Mouse (Mus musculus) embryonic stem cell, embryonic (primary cell): ENCODE measurements around the gene D430041D05Rik.

Experiments
- CTCF ChIA-PET, 4 experiments: fragments of 300-600 bp in 2 of 4; fragments of 350-600 bp in 2 of 4; sonication (Branson Sonifier 250); formaldehyde crosslinking; loops; one replicate each; lab custom pipeline; 2022; ENCODE audit warnings: inconsistent platforms in 2 of 4; lab: Charles Lee
- POLR2A ChIA-PET, 4 experiments: fragments of 300-600 bp in 2 of 4; fragments of 350-600 bp in 2 of 4; sonication (Branson Sonifier 250); formaldehyde crosslinking; loops; one replicate each; lab custom pipeline; 2022; ENCODE audit warnings: antibody characterized with exemption in 4 of 4, inconsistent platforms in 1 of 4; lab: Charles Lee

The D430041D05Rik gene

GRCm38 (mm10) chr2:104372156-104372555, 38.7 kb downstream of the D430041D05Rik start:
- POLR2A ChIA-PET = interaction anchor here in 3 of 4 experiments (0.6 to 2.1 kb wide), 8 partner anchors 13 to 370 kb away, joined by 3 to 12 read pairs (median 4); partner anchors contain the start of genes A930018P22Rik (in 1 of the 3) and Depdc7 (in 1 of the 3)
- CTCF ChIA-PET = interaction anchor here in 3 of 4 experiments (0.7 kb wide), 3 partner anchors 14 to 224 kb away, joined by 4 to 5 read pairs (median 4); no protein-coding TSS in a partner anchor

DNA sequence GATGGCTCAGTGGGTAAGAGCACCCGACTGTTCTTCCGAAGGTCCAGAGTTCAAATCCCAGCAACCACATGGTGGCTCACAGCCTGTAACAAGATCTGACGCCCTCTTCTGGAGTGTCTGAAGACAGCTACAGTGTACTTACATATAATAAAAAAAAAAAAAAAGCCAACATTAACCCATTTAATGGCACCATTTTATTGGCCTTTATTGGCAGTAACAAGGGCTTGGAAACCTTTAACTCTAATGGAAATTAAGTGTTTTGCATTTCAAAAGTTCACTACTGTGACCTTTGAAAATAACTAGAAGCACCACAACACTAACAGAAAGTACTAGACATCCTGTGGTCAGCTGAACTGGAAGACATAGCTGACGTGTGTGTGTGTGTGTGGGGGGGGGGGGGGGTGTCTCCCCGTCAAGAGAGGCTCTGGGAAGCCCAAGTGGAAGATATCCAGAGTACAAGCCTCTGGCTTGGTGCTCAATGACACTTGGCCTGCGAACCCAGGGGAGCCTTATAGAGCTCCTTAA, 39.1 kb downstream of the D430041D05Rik start:
- POLR2A ChIA-PET = interaction anchor here (0.6 to 2.1 kb wide), 12 partner anchors 14 to 434 kb away, joined by 3 to 12 read pairs (median 3); partner anchors contain the start of genes A930018P22Rik (in 1 of the 4) and Depdc7 (in 1 of the 4)
- CTCF ChIA-PET = interaction anchor here (0.6 to 0.8 kb wide), 6 partner anchors 14 to 431 kb away, joined by 3 to 5 read pairs (median 4); no protein-coding TSS in a partner anchor

- CTCF ChIA-PET = interaction anchor here in 1 of 4 experiments (0.6 kb wide), 1 partner anchor 180 kb away, joined by 3 read pairs; no protein-coding TSS in a partner anchor
- POLR2A ChIA-PET = no interaction called here
These were observed 42.9 kb downstream of the D430041D05Rik start for GRCm38 (mm10) chr2:104367836-104368298.

DNA sequence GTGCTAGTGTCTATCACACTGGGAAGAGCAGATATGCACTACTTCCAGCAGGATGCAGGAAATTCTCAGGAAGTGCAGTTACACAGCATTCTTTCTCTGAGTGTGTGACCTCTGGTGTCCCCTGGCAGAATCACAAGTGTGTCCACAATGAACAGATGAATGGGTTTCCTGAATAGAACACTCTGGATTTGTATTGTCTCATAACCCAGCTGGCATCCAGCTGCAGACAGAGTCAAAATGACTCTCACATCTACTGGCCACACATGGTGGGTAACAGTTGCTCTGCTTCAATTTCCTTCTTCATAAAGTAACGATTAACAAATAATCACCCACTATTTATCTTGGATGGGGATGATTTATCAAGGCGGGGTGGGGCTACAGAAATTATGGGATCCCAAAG, 43.5 kb downstream of the D430041D05Rik start:
- ChIA-PET CTCF (no interaction called here), POLR2A (interaction anchor here in 1 of 4 experiments (0.6 kb wide), 1 partner anchor 191 kb away, joined by 3 read pairs; no protein-coding TSS in a partner anchor)

- ChIA-PET CTCF (no interaction called here), POLR2A (interaction anchor here in 1 of 4 experiments (0.7 kb wide), 1 partner anchor 37 kb away, joined by 3 read pairs; no protein-coding TSS in a partner anchor)
These were observed 51.5 kb downstream of the D430041D05Rik start for GRCm38 (mm10) chr2:104359305-104359704.

GRCm38 (mm10) chr2:104358881-104359280, 51.9 kb downstream of the D430041D05Rik start:
- CTCF ChIA-PET = no interaction called here
- POLR2A ChIA-PET = interaction anchor here in 1 of 4 experiments (0.7 kb wide), 1 partner anchor 37 kb away, joined by 3 read pairs; no protein-coding TSS in a partner anchor

DNA sequence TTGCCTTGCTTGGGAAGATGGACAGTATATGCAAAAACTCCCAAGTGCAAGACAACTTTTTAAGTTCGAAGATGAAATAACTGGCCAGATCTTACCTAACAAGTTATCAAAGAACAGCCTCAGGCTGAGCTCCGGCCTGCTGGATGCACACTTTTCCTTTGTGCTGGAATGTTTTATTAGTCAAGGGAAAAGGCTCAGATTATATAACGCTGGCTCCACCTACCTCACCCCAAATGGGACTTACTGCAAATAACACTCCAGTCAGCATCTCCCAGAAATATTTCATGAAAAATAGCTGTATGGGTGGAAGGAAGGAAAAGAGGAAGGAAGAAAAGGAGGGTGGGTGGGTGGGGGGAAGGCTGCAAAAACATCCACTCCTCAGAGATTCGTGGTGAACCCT, 54.3 kb downstream of the D430041D05Rik start:
- CTCF ChIA-PET = no interaction called here
- POLR2A ChIA-PET = no interaction called here

DNA sequence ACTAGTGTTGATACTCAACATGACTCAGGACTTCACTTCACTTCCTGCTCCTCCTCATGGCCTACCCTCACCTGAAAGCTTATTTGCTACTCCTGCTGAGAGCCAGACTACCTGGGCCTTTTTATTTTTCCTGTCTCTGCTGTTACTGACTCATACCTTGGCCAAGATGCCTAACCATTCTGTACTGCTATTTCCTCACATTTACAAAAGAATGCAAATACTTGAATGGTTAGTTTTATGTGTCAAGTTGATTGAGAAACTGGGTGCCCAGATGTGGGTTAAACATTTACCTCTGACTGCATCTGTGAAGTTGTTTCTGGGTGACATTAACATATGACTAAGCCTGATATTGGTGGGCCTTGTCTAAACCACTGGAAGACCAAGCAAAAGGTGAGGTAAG, 56.7 kb downstream of the D430041D05Rik start:
- POLR2A ChIA-PET = interaction anchor here in 1 of 4 experiments (1.2 kb wide), 1 partner anchor 45 kb away, joined by 3 read pairs; no protein-coding TSS in a partner anchor
- CTCF ChIA-PET = no interaction called here

DNA sequence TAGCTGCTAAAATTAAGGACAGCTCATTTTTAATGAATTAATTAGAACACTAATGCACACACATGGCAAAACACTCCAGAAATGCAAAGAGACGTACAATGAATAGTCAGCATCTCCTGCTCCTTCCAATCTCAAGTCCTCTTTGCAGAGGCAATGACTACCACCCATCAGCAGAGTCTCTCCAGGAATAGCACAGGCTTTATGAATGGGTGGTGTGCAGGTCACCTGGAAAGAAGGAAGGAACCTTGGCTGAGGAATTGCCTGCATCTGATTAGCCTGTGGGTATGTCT, 58.7 kb downstream of the D430041D05Rik start:
- ChIA-PET POLR2A (interaction anchor here in 1 of 4 experiments (0.7 kb wide), 1 partner anchor 10 kb away, joined by 3 read pairs; no protein-coding TSS in a partner anchor), CTCF (no interaction called here)

DNA sequence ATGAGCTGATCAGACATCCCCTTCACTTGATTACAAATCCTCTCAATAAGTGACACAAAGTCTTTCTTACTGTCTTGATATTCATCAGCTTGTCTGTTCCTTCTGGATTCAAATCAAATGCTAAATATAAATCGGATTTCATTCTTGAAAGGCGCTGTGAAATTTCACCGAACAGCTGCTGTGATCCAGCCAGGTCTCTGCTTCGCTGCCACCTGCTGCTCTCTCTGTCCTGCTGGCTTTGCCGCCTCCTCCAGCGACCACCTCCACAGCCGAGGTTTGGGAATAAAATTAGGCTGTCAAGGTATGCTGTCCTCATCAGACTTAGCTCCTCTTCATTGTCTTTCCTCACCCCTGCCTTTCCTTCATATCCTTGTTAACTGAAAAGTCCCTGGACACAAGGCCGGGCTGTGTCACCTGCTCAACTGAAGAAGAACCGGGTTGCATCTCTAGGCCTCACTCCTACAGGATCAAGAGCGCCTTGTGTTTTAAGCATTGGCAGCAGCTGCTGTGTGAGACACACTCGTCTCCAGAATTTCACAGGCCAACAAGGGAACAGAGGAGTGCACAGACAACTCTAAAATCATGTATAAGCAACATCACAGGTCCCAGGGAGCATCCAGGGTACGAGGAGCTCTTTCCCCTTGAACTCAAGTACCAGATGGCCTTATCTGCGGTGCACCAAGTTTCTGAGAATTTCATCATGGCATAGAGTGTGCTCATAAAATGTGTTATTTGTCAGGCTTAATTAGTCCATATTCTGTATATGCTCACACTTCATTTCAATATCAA, 59.2 kb downstream of the D430041D05Rik start:
- ChIA-PET CTCF (interaction anchor here in 1 of 4 experiments (0.6 kb wide), 1 partner anchor 66 kb away, joined by 9 read pairs; no protein-coding TSS in a partner anchor), POLR2A (no interaction called here)

GRCm38 (mm10) chr2:104337619-104338018, 73.2 kb downstream of the D430041D05Rik start:
- POLR2A ChIA-PET = interaction anchor here in 1 of 4 experiments (0.7 kb wide), 1 partner anchor 40 kb away, joined by 3 read pairs; no protein-coding TSS in a partner anchor
- CTCF ChIA-PET = no interaction called here

GRCm38 (mm10) chr2:104335824-104336223, 75.0 kb downstream of the D430041D05Rik start:
- POLR2A ChIA-PET = no interaction called here
- CTCF ChIA-PET = no interaction called here

DNA sequence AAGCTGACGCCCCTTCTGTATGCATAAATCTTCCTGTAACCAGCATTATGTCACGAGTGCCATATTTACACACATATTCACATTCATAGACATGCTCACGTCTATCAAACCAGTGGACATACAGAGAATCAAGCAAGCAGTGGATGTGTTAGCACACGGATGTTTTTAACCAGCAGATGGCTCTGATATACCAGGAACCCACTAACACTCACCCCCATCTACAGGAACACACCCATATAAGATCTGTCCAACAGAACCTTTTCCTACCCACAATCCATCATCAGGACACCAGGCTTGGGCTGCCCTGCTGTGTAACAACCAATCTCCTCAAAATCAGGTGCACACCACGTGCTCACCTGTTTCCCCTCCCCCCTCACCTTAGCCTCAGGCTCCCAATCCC, 76.9 kb downstream of the D430041D05Rik start:
- POLR2A ChIA-PET = no interaction called here
- CTCF ChIA-PET = no interaction called here

- CTCF ChIA-PET = no interaction called here
- POLR2A ChIA-PET = interaction anchor here in 2 of 4 experiments (1.0 kb wide), 2 partner anchors 9 to 31 kb away, joined by 3 read pairs; no protein-coding TSS in a partner anchor
These were observed 78.1 kb downstream of the D430041D05Rik start for GRCm38 (mm10) chr2:104332707-104333106.

DNA sequence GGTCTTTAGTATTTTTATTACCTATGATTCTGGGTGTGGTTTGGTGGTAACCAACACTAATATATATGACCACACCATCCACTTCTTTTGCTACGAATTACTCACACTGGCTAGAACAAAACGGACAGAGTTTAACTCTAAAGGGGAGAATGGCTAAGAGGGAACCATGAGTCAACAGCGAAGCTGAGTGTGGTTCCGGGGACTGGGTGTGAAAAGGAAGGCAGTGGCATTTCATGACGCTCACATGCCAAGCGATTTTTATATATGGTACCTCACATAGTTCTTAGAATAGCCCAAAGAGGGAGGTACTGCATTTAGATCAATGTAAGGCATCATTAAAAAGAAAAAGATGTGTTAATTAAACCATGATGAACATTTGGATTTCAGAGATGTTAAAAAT, 79.6 kb downstream of the D430041D05Rik start:
- CTCF ChIA-PET = no interaction called here
- POLR2A ChIA-PET = no interaction called here

DNA sequence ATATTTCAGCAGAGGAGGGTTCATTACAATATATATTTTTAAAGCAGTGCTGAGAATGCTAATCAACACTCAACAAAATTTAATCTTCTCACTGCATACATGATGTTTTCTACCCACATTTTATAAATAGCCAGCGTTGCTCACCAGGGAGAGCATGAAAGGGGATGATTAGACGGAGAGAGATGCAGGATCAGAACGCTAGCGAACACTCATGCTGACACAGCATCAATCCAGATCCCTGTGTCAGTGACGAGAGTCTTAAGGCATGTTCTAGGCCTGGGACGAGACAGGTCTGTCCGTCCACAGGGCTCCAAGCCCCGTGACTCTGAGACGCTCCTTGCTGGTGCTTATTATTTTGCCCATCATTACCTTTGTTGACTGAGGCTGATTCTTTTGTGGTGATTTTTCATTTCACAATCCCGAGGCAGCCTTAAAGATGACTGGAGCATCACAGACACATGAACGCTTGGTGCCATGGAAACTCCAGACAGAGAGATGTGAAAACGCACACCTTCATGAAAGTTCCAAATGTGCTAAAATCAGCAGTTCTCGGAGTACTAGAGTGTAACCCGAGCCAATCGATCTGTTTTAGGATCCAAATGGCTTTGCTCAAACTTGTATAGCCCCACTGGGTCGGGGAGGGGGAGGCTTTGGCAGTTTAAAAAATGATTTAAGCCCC, 83.6 kb downstream of the D430041D05Rik start:
- ChIA-PET CTCF (no interaction called here), POLR2A (no interaction called here)

DNA sequence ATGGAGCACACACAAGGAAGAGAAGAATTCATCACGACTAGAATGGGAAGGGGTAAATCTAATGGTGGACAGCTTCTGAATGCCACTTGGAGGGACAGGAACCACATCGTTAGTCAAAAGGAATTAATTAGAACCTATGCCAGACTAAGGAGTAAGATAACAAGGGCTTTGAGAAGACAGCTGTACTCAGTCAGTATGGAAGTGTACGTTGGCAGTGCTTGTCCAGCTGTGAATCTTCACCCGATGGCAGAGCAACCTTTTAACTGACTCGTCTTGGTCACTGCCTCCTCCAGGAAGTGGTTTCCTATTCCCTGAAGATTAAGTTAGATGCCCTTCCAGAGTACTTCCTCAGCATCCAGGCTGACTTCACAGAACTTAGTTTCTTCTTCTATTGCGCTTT, 87.0 kb downstream of the D430041D05Rik start:
- CTCF ChIA-PET = no interaction called here

DNA sequence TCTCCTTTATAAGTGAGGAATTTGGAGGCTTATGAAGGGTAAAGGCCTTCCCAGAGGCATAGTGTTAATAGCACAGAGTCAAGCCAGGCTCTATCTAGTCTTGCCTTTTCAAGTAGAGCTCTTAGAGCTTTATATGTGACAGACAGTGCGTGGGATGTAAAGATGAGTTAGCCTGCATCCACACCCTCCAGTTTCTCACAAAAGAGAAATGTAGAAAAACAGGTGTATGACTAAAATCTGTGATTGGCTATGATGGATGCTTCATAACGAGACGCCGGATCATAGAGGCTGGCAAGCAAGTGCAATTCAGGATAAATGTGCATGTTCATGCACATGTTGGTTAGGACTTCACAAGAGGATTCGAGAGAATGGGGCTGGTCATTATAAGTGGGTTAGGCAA, 87.5 kb downstream of the D430041D05Rik start:
- ChIA-PET CTCF (no interaction called here), POLR2A (no interaction called here)

More for the DNA sequence above, 87.0 kb downstream of the D430041D05Rik start:
- POLR2A ChIA-PET = no interaction called here

DNA sequence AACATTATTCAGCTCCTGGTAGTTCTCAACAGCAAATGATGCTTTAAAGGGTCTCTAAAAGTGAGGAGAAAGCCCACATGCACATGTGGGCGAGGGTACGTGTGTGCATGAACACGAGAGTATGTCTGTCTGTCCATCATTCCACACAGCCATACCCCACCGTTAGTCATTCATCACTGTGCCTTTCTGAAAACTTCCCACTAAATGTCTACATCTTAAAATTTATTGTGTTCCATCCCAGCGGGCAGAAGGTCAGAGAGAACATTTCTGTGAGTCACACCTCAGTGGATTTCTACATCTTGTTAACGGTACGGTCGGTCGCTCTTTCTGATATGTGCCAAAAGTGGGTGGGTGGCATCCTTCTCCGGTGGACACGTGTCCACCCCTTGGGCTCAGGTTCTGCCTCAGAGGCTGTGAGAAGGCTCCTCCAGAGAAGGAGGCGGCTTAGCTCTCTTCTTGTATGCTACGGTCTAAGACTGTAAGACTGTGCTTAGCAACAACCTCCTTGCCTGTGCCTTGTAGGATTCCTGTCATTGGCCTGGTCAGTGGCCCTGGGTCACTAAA, 90.7 kb downstream of the D430041D05Rik start:
- ChIA-PET CTCF (no interaction called here), POLR2A (interaction anchor here in 1 of 4 experiments (0.9 kb wide), 1 partner anchor 19 kb away, joined by 3 read pairs; no protein-coding TSS in a partner anchor)
